Mouse (Mus musculus) thymus, postnatal 10 days (tissue): ENCODE measurements around the gene Nudt22.

ENCODE experiments used
- DNase-seq, 2 experiments: peaks; one replicate each; pipeline ENCODE4 v3.0.0; 2021; ENCODE audit warnings: low spot score in 2 of 2

Gene Nudt22

GRCm38 (mm10) chr19:6949951-6950350 lies 46.0 kb downstream of the Nudt22 start:
- no peak for DNase-seq

DNA sequence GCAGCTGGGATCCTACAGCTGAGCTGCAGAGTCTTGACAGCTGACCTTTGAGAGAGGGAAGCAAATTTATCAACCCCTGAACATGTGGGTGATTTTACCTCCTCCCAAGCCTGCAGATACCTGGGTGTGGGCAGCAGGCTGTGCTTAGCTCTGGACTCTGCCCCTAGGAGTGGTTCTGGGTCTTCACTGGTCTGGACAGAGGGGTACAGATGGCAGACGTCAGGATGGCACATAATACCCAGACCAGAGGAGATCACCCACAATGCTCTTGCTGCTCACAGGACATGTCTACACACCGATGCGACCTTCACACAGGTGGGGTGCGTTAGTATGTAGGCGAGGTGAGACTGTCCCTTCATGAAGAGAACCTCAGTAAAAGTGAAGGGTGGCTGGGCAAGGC lies 46.4 kb downstream of the Nudt22 start:
- no peak for DNase-seq

GRCm38 (mm10) chr19:6948186-6948585 lies 47.7 kb downstream of the Nudt22 start:
- DNase-seq, result no peak

DNA sequence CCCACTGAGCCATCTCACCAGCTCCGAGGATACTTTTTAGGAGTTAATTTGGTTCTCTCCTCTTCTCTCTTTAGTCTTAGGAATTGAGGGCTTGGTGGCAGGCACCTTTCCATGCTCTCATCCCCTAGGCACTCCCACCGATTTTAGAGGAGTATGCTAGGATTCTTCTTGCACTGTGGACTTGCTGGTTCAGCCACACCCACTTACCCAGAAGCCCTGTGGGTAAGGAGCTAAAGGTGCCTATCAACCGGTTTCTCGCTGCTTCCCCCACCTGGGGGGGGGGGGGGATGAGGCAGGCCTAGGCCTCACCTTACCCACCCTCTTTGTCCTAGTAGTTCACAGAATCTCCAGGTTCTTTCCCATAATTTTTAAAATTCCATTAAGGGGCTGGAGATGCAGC lies 48.2 kb downstream of the Nudt22 start:
- DNase-seq, result no peak

DNA sequence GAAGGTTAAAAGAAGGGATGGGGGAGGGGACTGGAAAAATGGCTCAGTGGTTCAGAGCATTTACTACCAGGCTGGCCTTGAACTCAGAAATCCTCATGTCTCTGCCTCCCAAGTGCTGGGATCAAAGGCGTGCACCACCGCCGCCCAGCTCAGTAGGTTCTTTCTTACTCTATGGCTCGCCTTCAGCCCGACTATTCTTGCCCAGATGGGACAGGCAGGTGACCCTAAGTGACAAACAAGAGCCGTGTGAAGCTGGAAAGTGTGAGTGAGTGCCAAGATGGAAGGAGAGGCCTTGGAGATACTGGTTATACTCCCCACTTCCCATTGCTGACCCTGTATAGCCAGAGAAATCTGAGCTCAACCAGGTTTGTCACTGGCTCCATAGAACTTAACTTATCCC lies 52.2 kb downstream of the Nudt22 start:
- DNase-seq, result no peak
